Mouse (Mus musculus) midbrain, embryonic 16.5 days (tissue): Measurements from ENCODE around the gene Cyp2g1. TPM values are rescaled to one million over a fixed set of nuclear protein-coding genes. Genes with fewer than 3 reads are reported as not detected.

Experiments used
- ATAC-seq: fragments of 200-750 bp; cut with Nextera tagmentation; 2 replicates; pipeline ENCODE4 v1.8.0; 2017; ENCODE audit warnings: moderate TSS enrichment
- H3K27ac ChIP-seq: fragments of 300-500 bp; sonication (generic); 2 replicates; pipeline ENCODE4 v1.5.1; 2014; ENCODE audit warnings: mild to moderate bottlenecking, low read length, mixed read lengths
- H3K27me3 ChIP-seq: fragments of 300-500 bp; sonication (generic); 2 replicates; pipeline ENCODE4 v1.6.1; 2014; ENCODE audit warnings: low read depth, low read length, mixed read lengths; ENCODE audit not compliant: control insufficient read depth, insufficient read depth
- H3K36me3 ChIP-seq: fragments of 300-500 bp; sonication (generic); 2 replicates; pipeline ENCODE4 v1.6.1; 2014; ENCODE audit warnings: mild to moderate bottlenecking, low read length, moderate library complexity, mixed read lengths; ENCODE audit not compliant: control insufficient read depth, insufficient read depth
- H3K4me1 ChIP-seq: fragments of 300-500 bp; sonication (generic); 2 replicates; pipeline ENCODE4 v1.6.1; 2014; ENCODE audit warnings: mild to moderate bottlenecking, low read length, mixed read lengths; ENCODE audit not compliant: control insufficient read depth, insufficient read depth
- H3K4me2 ChIP-seq: fragments of 300-500 bp; sonication (generic); 2 replicates; pipeline ENCODE4 v1.6.1; 2014; ENCODE audit warnings: mild to moderate bottlenecking, low read length, mixed read lengths
- H3K4me3 ChIP-seq: fragments of 300-500 bp; sonication (generic); 2 replicates; pipeline ENCODE4 v1.5.1; 2014; ENCODE audit warnings: low read depth, mild to moderate bottlenecking, low read length, moderate library complexity, mixed read lengths
- H3K9ac ChIP-seq: fragments of 300-500 bp; sonication (generic); 2 replicates; pipeline ENCODE4 v1.6.1; 2014; ENCODE audit warnings: low read depth, low read length, mixed read lengths
- H3K9me3 ChIP-seq: fragments of 300-500 bp; sonication (generic); replicated peaks from 2 replicates; pipeline ENCODE4 v1.6.1; 2014; ENCODE audit warnings: mild to moderate bottlenecking, low read length, mixed read lengths; ENCODE audit not compliant: control insufficient read depth, poor library complexity, severe bottlenecking
- WGBS: fragments of 180-500 bp; shearing (Covaris S2); extraction: QIAGEN DNeasy Blood & Tissue Kit; methylation state at CpG from one replicate; pipeline ENCODE4 v1.1.7; 2014; 5-methylcytosine and 5-hydroxymethylcytosine counted together
- polyA plus RNA-seq: library from polyadenylated mRNA; unstranded; fragments of >200 nt; fragmentation: Nextera tagmentation; extraction: Ambion mirVana; gene quantifications from 2 replicates; pipeline ENCODE4 v1.2.1, GENCODE M21; 2015

Cyp2g1 gene
- polyA plus RNA-seq = not detected in 2 replicates

- ATAC-seq = no peak
Measured at GRCm38 (mm10) chr7:26808592-26808991, at the start of gene Cyp2g1. Gene Cyp2g1 (plus strand): TSS chr7:26808892.

GRCm38 (mm10) chr7:26767084-26767483 is 41.6 kb upstream of the Cyp2g1 start:
- no peak overlapping the region for H3K27ac ChIP-seq
- no peaks in the 10 kb centered on the region for H3K4me1 ChIP-seq
- no peak overlapping the region for H3K9ac ChIP-seq
- H3K36me3 ChIP-seq = peaks cover 3% of the 10 kb centered on the region; the same call in 1 of the 2 replicates
- 52% methylated on average over 1 of the region's 1 CpGs for WGBS
- H3K27me3 ChIP-seq = no peaks in the 10 kb centered on the region
- H3K4me3 ChIP-seq = no peak overlapping the region
- no peak for ATAC-seq
- H3K4me2 ChIP-seq = no peak overlapping the region
- no peaks in the 10 kb centered on the region; the same call in 1 of the 2 replicates for H3K9me3 ChIP-seq

More at GRCm38 (mm10) chr7:26808592-26808991, at the start of gene Cyp2g1:
- Histone ChIP-seq H3K9ac (no peak within 1 kb of the TSS), H3K4me3 (no peak within 1 kb of the TSS), H3K27me3 (no peaks in the 10 kb centered on the region), H3K9me3 (no peaks in the 10 kb centered on the region), H3K27ac (no peak within 1 kb of the TSS), H3K4me2 (no peak within 1 kb of the TSS), H3K36me3 (no peaks in the 10 kb centered on the region), H3K4me1 (no peaks in the 10 kb centered on the region)
- 89% methylated on average over 2 of the region's 2 CpGs for WGBS

DNA sequence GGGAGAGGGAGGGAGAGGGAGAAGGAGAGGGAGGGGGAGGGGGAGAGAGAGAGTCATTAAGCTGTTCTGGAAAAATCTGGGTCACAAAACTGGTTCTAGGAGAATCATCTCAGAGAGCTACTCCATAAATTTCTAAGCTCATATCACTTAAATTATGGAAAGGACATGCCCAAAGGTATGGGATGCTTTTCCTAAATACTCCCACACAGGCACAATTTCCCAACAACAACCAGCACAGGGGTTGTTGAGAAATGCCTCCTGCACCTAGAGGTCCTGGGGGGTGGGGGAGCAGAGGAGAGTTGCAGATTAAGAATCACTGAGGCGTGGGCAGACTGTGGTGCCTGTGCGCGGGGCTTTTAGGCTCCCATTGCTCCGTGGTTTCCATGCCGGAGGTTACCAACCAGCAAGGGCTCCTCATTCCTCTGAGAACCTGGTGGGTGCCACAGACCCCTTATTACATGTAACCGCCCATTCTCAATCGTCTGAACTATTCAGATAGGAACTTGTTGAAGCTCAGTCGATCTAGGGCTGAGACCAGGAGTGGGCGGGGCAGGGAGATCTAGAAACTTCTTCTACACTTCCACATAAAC is 38.7 kb upstream of the Cyp2g1 start:
- Histone ChIP-seq H3K36me3 (peaks cover 3% of the 10 kb centered on the region; the same call in 1 of the 2 replicates), H3K9me3 (no peaks in the 10 kb centered on the region; the same call in 1 of the 2 replicates), H3K4me3 (no peak overlapping the region), H3K4me1 (no peaks in the 10 kb centered on the region), H3K27ac (no peak overlapping the region), H3K9ac (no peak overlapping the region), H3K27me3 (no peaks in the 10 kb centered on the region), H3K4me2 (no peak overlapping the region)
- ATAC-seq = no peak
- 89% methylated on average over 9 of the region's 9 CpGs for WGBS

GRCm38 (mm10) chr7:26772866-26773586 is 35.7 kb upstream of the Cyp2g1 start:
- WGBS = 78% methylated on average over 3 of the region's 3 CpGs

DNA sequence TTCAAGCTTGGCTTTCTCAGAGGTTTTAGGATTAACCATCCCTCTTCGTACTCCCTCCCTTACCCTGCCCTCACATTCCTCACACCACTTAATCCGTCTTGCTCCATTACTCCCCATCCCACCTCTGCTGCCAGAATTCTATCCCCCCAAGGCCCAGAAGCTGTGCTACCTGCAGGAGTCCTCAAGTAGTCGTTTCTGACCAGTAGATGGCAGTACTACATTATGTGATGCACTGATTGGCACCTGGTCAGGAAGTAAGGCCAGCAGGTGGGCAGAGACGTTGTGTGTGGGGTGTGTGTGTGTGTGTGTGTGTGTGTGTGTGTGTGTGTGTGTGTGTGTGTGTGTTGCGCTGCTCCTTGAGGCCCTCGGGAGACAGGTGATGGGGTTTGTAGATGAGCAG is 32.8 kb upstream of the Cyp2g1 start:
- H3K27ac ChIP-seq = no peak overlapping the region
- H3K9me3 ChIP-seq = no peaks in the 10 kb centered on the region
- ATAC-seq = no peak
- 19% methylated on average over 6 of the region's 6 CpGs for WGBS
- 0 out of 2 replicates have a peak, but pooled peaks cover under 1% of the 10 kb centered on the region for H3K4me1 ChIP-seq
- H3K27me3 ChIP-seq = no peaks in the 10 kb centered on the region
- H3K36me3 ChIP-seq = peaks cover 3% of the 10 kb centered on the region; the same call in 1 of the 2 replicates
- H3K9ac ChIP-seq = no peak overlapping the region
- no peak overlapping the region for H3K4me2 ChIP-seq
- H3K4me3 ChIP-seq = no peak overlapping the region

More at GRCm38 (mm10) chr7:26772866-26773586, 35.7 kb upstream of the Cyp2g1 start:
- Histone ChIP-seq H3K4me3 (no peak overlapping the region), H3K9me3 (no peaks in the 10 kb centered on the region), H3K4me2 (no peak overlapping the region), H3K36me3 (peaks cover 3% of the 10 kb centered on the region; the same call in 1 of the 2 replicates), H3K27ac (no peak overlapping the region), H3K27me3 (no peaks in the 10 kb centered on the region), H3K4me1 (no peaks in the 10 kb centered on the region), H3K9ac (no peak overlapping the region)
- ATAC-seq = no peak

DNA sequence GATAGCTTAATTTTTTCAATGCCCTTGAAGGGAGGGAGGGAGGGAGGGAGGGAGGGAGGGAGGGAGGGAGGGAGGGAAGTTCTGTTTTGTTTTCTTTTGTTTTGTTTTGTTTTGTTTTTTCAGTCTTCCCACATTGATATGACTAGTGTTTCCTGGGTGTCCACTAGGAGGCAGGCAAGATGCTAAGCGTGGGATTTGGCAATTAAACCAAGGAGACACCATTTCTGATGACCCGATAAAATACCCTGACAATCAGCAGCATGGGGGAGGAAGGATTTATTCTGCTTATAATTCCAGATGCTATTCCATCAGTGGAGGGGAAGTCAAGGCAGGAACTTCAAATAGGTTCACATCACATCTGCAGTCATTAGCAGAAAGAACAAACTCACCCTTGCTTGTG is 30.9 kb upstream of the Cyp2g1 start:
- no peak for ATAC-seq
- 29% methylated on average over 2 of the region's 2 CpGs for WGBS
- Histone ChIP-seq H3K9me3 (no peaks in the 10 kb centered on the region), H3K4me1 (0 out of 2 replicates have a peak, but pooled peaks cover 2% of the 10 kb centered on the region), H3K4me2 (no peak overlapping the region), H3K36me3 (no peaks in the 10 kb centered on the region), H3K27me3 (no peaks in the 10 kb centered on the region), H3K27ac (no peak overlapping the region), H3K4me3 (no peak overlapping the region), H3K9ac (no peak overlapping the region)

- Histone ChIP-seq H3K9me3 (no peaks in the 10 kb centered on the region), H3K4me2 (no peak overlapping the region), H3K36me3 (no peaks in the 10 kb centered on the region), H3K4me1 (0 out of 2 replicates have a peak, but pooled peaks cover 2% of the 10 kb centered on the region), H3K4me3 (no peak overlapping the region), H3K27me3 (no peaks in the 10 kb centered on the region), H3K27ac (no peak overlapping the region), H3K9ac (no peak overlapping the region)
- no peak for ATAC-seq
- WGBS = 30% methylated on average over 6 of the region's 6 CpGs
Measured at GRCm38 (mm10) chr7:26778474-26778873, 30.2 kb upstream of the Cyp2g1 start.

- H3K4me2 ChIP-seq = peak overlapping the region; percentile 43
- peak; percentile 81 for ATAC-seq
Measured at GRCm38 (mm10) chr7:26779799-26780416, 28.8 kb upstream of the Cyp2g1 start.

More at GRCm38 (mm10) chr7:26779799-26780416, 28.8 kb upstream of the Cyp2g1 start:
- Histone ChIP-seq H3K4me1 (0 out of 2 replicates have a peak, but pooled peaks cover 2% of the 10 kb centered on the region), H3K9ac (no peak overlapping the region), H3K27me3 (no peaks in the 10 kb centered on the region), H3K27ac (no peak overlapping the region), H3K9me3 (no peaks in the 10 kb centered on the region), H3K36me3 (no peaks in the 10 kb centered on the region), H3K4me3 (no peak overlapping the region; the same call in 1 of the 2 replicates)
- 87% methylated on average over 5 of the region's 5 CpGs for WGBS
